Mouse (Mus musculus) lung, postnatal 0 days (tissue): ENCODE data around the gene Gm45713.

Experiments used
- CTCF ChIP-seq: IDR thresholded peaks from 2 replicates; pipeline ENCODE4 v1.5.1; 2016; ENCODE audit warnings: antibody characterized with exemption, mild to moderate bottlenecking
- EP300 ChIP-seq: IDR thresholded peaks from 2 replicates; pipeline ENCODE4 v1.6.1; 2016; ENCODE audit warnings: antibody characterized with exemption, mild to moderate bottlenecking, control low read depth

- TF ChIP-seq CTCF (no peak), EP300 (no peak)
Measured at GRCm38 (mm10) chr7:45160866-45161265, 24.8 kb upstream of the Gm45713 start.
